Mouse (Mus musculus) gastrocnemius, postnatal 14 days (tissue): ENCODE measurements at regions not wholly inside any gene's neighbourhood (a gene's known extent, or its start where the extent isn't known, plus 50 kb on each side); places are given as distances from the start of the nearest gene placed in this dataset.

Experiments used
- DNase-seq: peaks from one replicate; pipeline ENCODE4 v3.0.0; 2021; ENCODE audit warnings: mixed read lengths
- intact Hi-C: fragments of 180-260 bp; cut with DNase I; formaldehyde crosslinking; loops from one replicate; pipeline ENCODE4 v1.15.1; 2025; ENCODE audit warnings: low total_unique reads

DNA sequence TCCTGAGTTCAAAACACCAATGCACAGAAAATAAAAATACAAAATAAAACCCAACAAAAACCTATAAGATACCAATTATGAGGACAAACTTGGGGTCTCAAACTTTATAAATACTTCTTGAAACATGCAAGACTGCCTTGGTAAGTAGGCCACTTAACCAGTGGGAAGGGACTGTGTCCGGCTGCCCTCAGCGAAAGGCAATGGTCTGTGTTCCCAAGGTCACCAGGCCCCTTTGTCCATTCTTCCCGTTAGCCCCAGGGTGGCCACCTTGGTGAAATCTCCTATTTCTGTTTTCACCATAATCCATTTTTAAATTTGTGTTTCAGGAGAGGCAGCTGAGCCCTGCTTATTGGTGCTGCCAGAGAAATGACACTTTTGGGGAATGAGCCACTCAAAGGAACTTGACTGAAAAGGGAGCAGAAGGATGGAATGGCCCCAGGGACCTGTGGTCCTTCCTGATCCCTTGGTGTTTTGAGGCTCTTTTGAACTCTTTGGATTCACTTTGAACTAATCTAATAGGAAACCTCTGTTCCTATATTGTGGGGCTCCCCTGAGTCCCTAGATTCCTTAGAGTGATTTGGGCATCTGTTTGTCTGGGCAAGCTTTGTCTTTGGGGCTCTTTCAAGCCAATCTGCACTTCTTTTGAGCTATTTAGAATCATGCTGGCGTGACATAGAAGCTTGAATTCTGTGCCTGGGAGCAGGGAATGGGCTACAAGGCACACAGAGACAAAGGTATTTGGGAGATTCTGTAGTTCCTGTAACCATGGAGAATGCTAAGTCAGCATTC is 313.3 kb upstream of the Klf3 start:
- intact Hi-C loops = no loop called here
- DNase-seq = no peak

DNA sequence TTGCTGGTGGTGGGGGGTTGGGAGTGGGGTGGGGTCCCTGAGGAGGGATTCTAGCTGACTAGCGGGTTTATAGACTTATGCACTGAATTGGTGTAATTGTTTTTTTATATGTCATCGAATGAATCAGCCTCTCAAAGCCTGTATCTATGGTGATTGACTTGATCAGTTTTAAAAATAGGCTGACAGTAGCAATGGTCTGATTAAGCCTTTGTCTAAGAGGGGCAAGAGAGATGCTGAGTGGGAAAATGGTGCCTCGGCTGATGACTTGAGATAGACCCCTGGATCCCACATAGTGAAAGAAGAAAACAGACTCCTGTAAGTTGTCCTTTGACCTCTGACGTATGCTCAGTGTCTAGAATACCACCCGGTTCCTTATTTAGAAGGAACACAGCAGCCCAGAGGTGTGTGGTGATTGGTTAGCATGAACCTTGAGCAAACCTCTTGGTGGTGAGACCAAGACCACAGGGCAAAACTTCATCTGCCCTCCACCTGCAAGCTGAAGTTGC is 312.7 kb upstream of the Klf3 start:
- intact Hi-C loops = no loop called here
- DNase-seq = no peak

DNA sequence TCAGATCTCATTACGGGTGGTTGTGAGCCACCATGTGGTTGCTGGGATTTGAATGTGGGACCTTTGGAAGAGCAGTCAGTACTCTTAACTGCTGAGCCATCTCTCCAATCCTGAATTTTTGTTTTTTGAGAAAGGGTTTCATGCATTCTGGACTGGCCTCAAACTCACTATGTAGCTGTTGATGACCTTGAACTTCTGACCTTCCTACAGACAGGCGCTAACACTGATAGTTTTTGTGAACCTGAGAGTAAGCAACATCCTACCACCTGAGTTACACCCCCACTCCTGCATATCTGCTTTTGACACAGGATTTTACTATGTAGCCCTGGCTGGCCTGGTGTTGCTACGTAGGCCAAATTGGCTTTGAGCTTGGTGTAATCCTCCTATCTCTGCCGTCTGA is 308.8 kb upstream of the Klf3 start:
- intact Hi-C loops = no loop called here
- no peak for DNase-seq

DNA sequence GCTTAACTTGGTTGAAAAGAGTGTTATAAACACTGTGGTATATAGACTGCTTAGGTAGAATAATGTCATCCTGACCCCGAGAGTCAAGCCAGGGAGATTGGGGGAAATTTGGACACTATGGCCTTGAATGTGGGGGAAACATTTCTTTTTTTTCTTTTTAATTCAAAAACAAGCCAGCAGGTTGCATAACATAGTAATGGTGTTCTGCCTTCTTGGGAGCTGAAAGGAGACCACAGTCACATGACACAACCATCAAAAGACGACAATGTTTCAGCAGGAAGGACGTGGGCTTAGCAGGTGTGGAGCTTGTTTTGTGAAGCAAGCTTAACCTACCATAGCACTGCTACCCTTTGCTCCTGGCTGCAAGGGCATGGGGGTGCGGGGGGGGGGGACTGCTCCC is 306.3 kb upstream of the Klf3 start:
- intact Hi-C loops = no loop called here
- DNase-seq = no peak

DNA sequence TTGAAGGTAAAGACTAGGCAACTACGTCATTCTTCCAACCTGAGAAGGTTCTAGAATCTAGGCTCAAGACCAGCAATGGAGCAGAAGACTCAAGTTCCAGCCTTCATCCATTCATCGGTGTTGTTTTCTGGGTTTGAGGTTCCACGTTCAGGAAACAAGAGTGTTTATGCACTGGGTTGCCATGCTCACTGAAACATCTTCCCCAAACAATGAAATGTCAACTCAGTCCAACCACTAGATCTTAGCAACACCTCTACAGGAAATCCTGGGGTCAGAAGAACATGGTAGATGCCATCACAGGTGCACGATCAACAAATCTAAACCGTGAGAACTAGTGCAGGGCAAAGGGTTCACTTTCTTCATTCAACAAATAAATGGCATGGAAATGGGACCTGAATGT is 304.8 kb upstream of the Klf3 start:
- intact Hi-C loops = no loop called here
- no peak for DNase-seq

DNA sequence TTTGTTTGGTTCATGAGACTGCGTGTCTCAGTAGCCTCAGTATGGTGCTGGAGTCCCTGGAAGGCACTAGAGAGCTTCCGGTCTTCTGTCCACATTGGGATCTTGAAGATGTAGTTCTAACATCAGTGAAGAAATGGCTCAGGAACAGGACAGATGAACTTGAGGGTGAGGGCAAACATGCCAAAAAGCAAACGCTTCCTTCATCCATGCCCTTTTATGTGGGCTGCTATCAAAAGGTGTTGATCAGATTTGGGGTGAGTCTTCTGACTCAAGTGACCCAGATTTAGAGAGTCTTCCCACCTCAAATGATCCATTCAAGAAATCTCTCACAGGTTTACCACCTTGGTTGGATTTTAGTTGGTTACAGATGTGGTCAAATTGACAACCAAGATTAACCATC is 304.1 kb upstream of the Klf3 start:
- DNase-seq = no peak
- intact Hi-C loops = no loop called here

DNA sequence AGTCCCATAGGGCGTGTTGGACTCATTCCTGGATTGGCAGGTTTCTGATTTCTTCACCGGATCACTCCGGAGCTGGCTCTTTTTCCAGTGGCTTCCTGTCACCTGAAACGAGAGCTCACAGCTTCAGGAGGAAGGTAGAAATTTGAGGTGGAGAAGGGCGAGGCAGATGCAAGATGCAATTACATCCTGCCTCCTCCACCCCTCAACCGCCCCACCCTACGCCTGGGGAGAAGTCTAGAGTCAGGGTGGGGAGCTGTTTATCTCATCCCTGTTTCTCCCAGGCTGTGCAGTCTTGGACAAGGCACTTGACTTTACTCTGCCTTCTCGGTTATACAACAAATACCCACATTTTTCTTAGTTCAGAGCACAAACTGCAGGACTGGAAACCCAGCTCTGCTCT is 302.8 kb upstream of the Klf3 start:
- DNase-seq = peak; percentile 34
- intact Hi-C loops = loop anchor here (10.0 kb wide), 1 partner anchor 106 kb away; no protein-coding TSS in a partner anchor

DNA sequence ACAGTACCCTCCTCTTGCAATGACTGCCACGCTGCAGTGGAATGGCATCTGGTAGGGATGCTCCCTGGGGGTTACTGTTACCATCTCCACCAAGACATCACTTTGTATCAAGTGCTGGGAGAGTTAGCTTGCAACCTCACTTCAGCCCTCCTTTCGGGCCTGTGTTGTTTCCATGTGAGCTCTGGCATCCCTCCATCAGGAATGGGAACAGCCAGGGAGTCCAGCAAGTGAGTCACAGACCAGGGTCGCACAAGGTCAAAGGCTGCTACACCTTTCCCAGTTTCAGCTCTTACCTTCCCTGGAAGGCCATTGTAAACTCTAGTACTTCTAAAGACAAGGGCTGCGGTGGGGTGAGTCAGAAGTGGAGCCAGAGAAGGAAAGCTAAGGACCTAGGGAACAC is 302.3 kb upstream of the Klf3 start:
- DNase-seq = peak; percentile 52
- intact Hi-C loops = loop anchor here (10.0 kb wide), 1 partner anchor 106 kb away; no protein-coding TSS in a partner anchor

DNA sequence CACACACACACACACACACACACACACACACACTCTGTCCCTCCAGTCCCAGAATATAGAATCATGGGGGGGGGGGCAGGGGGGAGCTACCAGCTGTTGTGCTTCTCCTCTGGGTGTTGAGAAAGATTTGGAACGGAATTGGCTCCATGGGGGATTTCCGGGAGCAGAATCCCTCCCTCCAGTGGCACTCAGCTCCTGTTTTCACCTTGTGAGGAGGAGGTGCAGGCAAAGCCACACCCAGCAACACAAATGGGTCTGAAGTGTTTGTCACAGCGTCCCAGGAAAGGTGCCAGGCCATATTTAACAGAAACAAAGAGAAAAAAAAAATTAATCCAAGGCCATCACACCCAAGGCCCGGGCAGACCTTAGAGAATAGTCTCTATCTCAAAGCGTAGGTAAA is 301.4 kb upstream of the Klf3 start:
- intact Hi-C loops = loop anchor here (10.0 kb wide), 1 partner anchor 107 kb away; no protein-coding TSS in a partner anchor
- DNase-seq = no peak

DNA sequence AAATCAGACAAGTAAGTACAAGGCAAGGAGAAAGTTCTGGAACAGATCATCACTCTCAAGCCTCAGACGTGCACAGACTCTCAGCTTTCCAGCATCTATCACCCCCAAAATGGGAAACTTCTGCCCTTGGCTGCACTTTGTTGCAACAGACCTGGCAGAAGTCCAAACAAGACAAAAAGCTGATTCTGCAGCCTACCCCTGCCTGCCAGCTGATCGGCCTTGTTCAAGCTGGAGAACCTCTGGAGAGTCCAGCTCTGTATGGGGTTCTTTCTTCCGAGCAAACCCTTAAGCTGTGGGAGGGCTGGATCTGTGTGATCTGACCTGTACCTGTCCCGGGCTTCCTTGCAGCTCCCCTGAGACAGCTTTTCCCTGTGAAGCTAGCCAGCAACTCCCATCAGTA is 299.7 kb upstream of the Klf3 start:
- peak; percentile 44 for DNase-seq
- intact Hi-C loops = loop anchor here (10.0 kb wide), 1 partner anchor 109 kb away; no protein-coding TSS in a partner anchor

DNA sequence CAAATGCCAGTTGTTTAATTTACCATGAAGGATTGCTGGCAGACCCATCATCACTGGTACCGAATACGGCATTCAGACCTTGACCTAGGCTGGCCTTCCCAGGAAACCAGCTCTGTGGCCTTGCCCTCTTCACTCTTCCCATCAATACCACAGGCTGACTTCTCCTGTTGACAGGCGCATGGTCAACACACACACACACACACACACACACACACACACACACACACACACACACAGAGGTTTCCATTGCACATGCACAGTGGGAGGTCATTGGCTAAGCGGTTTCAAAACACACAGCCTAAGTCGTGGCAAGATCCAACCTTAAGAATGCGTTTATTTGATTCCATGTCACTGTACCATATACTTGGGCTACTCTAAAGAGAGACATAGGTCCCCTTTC is 298.7 kb upstream of the Klf3 start:
- DNase-seq = no peak
- intact Hi-C loops = loop anchor here (10.0 kb wide), 1 partner anchor 110 kb away; no protein-coding TSS in a partner anchor

DNA sequence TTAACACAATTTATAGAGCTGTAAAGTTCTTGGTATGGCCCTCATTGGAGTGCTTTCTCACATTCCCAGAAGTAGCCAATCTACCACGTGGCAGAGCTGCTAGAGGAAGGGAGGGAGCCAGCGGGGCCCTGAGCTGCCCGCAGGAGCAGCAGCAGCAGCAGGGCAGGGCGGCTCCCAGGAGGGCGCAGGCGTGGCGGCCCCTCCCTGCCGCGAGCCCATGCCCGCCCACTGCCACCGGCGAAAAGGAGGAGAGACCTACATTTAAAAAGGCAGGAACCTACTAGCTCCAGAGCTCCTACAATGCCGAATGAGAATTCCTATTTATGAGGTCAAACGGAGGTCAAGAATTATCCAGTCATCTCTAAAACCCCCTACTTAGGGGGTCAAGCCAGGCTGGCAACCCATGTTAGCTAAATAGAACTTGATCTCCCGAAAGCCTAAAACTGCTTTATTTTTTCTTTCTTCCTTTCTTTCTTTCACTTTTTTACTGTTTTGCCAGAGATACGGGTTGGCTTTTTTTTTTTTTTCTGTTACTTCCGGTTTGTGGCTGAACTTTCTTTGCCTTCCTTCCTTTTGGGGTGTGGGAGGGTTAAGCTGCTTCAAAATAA is 297.9 kb upstream of the Klf3 start:
- intact Hi-C loops = loop anchor here (5.0 to 10.0 kb wide), 2 partner anchors 111 to 307 kb away; no protein-coding TSS in a partner anchor

DNA sequence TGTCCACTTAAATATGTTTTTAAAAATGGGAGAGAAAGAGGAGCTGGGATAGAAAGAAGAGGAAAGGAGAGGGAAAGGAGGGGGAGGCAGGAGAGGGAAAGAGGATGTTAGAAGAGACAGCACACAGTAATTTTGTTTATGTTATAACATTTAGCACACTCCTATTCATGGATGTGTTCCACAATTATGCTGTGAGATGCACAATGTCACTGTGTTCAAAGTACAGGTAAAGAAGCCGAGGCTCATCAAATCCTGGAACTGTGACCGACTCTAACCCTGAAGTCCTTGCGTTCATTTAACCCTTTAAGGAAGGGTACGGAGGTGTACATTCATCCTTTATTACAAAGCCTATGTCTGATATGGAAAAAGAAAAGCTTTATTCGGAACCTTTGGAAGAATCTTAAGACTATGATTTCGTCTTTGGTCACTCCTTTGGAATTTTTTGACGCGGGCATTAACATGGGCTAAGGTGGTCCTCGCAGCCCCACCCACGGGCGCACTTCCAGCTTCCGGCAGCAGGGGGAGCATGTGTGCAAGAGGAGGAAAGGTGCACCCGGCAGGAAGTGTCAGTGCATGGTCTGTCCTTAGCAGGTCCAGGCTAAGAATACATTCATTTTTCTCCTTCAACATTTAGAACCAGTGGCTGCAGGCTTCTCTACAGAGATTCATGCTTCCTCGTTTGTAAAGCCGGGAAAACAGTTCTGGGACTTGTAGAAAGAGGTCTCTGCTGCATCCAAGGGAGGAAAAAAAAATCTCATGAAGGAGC is 297.2 kb upstream of the Klf3 start:
- intact Hi-C loops = loop anchor here (5.0 to 10.0 kb wide), 2 partner anchors 111 to 306 kb away; no protein-coding TSS in a partner anchor

More for the DNA sequence above, 297.9 kb upstream of the Klf3 start:
- peak; percentile 62 for DNase-seq

DNA sequence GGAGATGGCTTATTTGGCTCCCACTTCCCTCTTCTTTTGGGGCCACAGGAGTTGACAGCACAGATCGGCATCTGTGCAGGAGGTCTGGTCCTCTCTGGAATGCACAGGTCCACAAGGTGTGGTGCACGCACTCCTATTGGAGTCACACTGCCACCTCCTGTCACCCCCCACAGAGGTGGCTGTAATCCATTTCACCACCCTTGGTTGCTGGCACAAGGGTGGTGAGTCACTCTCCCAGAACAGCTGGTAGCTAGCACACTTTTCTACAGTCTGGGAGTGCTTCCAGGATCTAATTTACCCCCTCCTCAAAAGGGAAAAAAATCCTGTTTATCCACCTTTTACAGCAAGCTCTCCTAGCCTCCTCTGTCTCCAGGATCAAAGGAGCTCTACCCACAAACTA is 294.6 kb upstream of the Klf3 start:
- no peak for DNase-seq
- intact Hi-C loops = loop anchor here (5.0 to 10.0 kb wide), 2 partner anchors 114 to 304 kb away; no protein-coding TSS in a partner anchor

More for the DNA sequence above, 297.2 kb upstream of the Klf3 start:
- peak; percentile 85 for DNase-seq

DNA sequence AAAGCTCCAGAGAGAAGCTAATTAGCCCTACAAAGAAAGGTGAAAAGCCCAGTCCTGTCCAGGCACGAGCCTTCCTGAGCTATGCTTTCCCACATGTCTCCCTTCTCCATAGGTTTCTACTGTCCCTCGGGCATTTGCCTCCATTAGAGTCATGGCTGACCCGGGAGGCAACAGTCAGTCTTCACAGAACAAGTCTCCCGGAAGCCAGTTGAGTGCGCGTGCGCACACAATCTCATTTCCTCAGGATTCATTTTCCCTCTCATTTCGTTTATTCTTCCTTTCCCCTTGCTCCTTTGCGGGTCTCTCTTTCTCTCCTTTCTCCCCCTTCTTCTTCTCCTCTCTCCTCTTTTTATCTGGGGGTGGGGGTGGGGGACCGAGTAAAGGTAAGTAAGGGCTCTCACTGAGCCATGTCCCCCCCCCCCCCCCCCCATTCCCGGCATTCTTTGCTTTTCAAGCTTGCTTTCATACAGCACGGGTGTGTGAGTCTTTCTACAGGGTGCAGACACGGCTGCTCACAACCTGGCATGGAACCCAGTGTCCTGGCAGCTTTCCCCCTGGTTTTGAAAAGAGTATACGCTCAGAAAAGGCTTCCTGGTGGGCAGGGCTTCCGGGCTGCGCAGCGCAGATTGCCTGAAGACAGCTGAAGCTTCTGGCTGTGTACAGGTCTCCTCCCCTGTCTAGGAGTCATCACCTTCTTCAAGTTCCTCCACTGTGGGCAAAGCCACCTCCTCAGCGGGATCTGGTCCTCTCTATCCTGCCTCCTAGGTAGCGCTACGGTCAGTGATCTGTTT is 289.8 kb upstream of the Klf3 start:
- peak; percentile 22 for DNase-seq
- intact Hi-C loops = no loop called here

DNA sequence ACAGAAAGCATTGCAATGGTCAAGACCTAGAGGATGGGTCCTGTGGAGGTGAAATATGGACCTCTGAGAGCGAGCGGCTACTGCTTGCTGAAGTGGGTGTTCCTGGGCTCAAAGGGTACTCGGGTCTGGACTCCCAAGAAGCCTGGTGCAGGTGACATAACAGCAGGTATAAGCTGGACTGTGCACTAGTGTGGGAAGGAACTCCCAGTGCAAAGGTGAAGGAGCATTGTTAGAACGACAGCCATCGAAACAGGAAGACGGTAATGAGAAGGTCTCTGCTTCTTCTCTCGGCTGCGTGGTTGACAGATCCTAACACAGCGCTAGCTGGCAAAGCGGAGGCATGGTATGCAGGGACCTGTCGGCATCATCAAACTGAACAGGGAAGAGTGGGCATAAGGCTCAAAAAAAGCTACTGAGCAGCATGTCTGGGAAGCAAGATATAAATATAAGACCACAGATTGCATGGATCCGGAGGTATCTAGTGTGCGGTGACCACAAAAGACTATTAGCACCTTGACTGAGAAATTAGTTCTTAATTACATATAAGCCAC is 287.0 kb upstream of the Klf3 start:
- DNase-seq = no peak
- intact Hi-C loops = no loop called here

DNA sequence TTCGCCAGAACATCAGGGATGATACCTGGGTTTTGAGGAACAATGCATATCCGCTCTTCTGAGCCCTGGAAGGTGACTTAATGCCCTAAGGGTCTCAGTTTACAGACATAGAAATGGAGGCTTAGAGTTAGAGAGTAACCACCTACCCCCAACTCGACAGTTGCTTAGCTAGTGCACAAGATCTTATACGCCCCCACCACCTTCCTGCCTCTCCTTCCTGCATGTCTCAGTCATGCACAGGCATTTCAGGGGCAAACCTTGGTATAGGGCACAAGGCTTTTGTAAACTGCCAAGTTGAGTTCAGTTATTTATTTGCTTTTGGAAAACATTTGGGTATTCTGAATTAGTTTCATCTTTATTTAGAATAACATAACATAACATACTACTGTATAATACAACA is 285.9 kb upstream of the Klf3 start:
- no peak for DNase-seq
- intact Hi-C loops = no loop called here

DNA sequence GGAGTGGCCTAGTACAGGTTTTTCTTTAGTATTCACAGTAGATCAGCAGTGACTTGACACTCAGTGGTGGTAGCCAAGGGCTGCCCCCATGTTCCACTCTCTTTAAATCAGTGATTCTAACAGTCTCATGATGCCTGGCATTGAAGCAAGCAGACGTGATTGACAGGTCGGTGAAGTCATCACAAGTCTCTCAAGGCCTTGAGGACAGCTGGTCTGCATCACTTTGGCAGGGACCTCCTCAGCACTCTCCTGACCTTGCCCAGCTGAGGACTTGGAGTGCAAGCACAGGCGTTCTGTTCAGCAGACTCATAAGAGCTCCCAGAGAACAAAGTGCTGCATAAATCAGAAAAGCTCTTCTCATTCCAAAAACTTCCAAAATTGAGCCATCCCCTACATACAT is 285.4 kb upstream of the Klf3 start:
- intact Hi-C loops = no loop called here
- peak; percentile 63 for DNase-seq

DNA sequence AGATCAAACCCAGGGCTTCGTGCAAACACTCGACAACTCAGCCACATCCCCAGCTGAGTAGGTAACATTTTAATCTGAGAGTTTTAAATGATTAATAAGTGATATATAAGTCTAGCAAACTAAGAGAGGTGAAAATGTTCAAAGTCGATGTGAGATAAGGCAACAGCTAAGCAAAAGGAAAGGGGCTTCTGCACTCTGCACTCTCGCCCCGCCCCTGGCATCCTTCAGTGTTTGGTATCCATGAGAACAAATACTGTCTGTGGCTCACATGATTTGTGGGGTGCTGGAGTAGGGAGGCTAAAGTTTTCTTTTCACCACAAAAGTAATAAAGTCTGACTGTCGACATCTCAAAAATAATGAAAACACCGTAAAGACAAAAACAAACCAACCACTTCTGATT is 284.2 kb upstream of the Klf3 start:
- intact Hi-C loops = no loop called here
- no peak for DNase-seq
